13 mouse cellular contexts compared by ENCODE assay signal in genomic region chr16:69125361-69125760, GRCm38 (mm10).
DNase-seq lines count a peak whose midpoint lies in the region.
"Had no signal": no experiment of that assay in that cellular context is flagged by ENCODE, and none has a peak within 500 bp of the region (broad histone marks: within the 10 kb centered on the region; RNA-seq: fewer than 3 reads in every experiment).

No protein-coding gene starts in this region.

- DNase-seq in cerebellum, postnatal 10 days = peak; percentile 70 to 81
- no peak for DNase-seq in cerebellum, postnatal 36 days
- peak; percentile 5 to 13 for DNase-seq in cerebellum, postnatal 25 days
- no peak for DNase-seq in cerebellum, adult 18-20 months
- DNase-seq in left cerebral cortex, postnatal 4 days = peak; percentile 9
- DNase-seq in left cerebral cortex, adult 18-20 months (ENCODE audit: low spot score in 2 of 2) = no peak
- DNase-seq: adrenal gland, adult 8-10 months; adrenal gland, postnatal 14 days; adrenal gland, postnatal 36 days; B cell, adult 2 months; cerebellum, adult 2 months; cerebellum, adult 9-10 months; forebrain, postnatal 0 days had no signal

- intact Hi-C loops in left cerebral cortex, postnatal 4 days (cut with DNase I) = no loop called here

Comparison
In these comparisons a context has a peak if more than half of its experiments do, and no peak if none do; other contexts are left out.
1. DNase-seq: peak in cerebellum, postnatal 10 days (2 of 2), cerebellum, postnatal 25 days (2 of 2) and left cerebral cortex, postnatal 4 days (single experiment); none in cerebellum, postnatal 36 days (0 of 2), cerebellum, adult 18-20 months (0 of 2) and left cerebral cortex, adult 18-20 months (0 of 2).